Mouse (Mus musculus) spleen, postnatal 4 days (tissue): ENCODE results near the gene Hagh.

ENCODE experiments used
- DNase-seq, 2 experiments: peaks; one replicate each; pipeline ENCODE4 v3.0.0; 2022; ENCODE audit warnings: low spot score in 2 of 2

The Hagh gene

GRCm38 (mm10) chr17:24902671-24903474 is 62.9 kb downstream of the Hagh start:
- peak; percentile 78 to 86 for DNase-seq

- DNase-seq, result peak in 1 of 2 experiments; percentile 66
Observed at GRCm38 (mm10) chr17:24903767-24904166, 63.8 kb downstream of the Hagh start.

- DNase-seq, result no peak
Observed at GRCm38 (mm10) chr17:24907591-24907990, 67.6 kb downstream of the Hagh start.

GRCm38 (mm10) chr17:24913984-24914383 is 74.0 kb downstream of the Hagh start:
- DNase-seq, result no peak
